Mouse (Mus musculus): ENCODE measurements around the gene Lrg1.

DNA sequence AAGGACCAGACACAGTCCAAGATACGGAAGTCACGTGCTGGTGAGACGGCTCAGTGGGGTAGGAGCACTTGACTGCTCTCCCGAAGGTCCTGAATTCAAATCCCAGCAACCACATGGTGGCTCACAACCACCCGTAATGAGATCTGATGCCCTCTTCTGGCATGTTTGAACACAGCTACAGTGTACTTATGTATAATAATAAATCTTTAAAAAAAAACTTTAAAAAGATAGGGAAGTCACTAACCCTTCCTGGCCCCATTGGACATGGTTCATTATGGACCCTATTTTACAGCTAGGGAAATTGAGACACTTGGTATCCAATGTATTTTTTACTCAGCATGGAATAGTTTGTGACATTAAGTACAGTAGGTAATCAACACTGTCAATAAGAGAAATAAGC, 44.3 kb downstream of the Lrg1 start:
- no peak for TF ChIP-seq CTCF (IDR thresholded peaks at IDR 0.05; ENCODE audit: low read depth, low read length)
- no peak for TF ChIP-seq POLR2A (IDR thresholded peaks at IDR 0.05; ENCODE audit: borderline replicate concordance, low read depth, low read length)

Measured in bone marrow macrophage, adult 2 months (primary cell).